Mouse (Mus musculus) thymus, postnatal 14 days (tissue): ENCODE results near the gene Magel2.

Experiments
- DNase-seq: peaks from one replicate; pipeline ENCODE4 v3.0.0; 2021

Magel2 gene

GRCm38 (mm10) chr7:62428337-62428736 lies 51.5 kb downstream of the Magel2 start:
- no peak for DNase-seq
